Mouse (Mus musculus): Measurements from ENCODE around the gene Rusc2.

GRCm38 (mm10) chr4:43380951-43381350 is 828 bp upstream of the Rusc2 start:
- TF ChIP-seq POLR2A (IDR thresholded peaks at IDR 0.05; ENCODE audit: borderline replicate concordance, control insufficient read depth, low read depth, low read length) (no peak), CTCF (IDR thresholded peaks at IDR 0.05; ENCODE audit: control insufficient read depth, insufficient read depth, low read length) (no peak)
